Mouse (Mus musculus) limb, embryonic 13.5 days (tissue): ENCODE data around the gene B3galt6. TPM values are rescaled to one million over a fixed set of nuclear protein-coding genes. Genes with fewer than 3 reads are reported as not detected.

Source experiments
- ATAC-seq: fragments of 200-750 bp; cut with Nextera tagmentation; 2 replicates; pipeline ENCODE4 v1.8.0; 2017; ENCODE audit warnings: low read depth, moderate number of reproducible peaks, moderate TSS enrichment; ENCODE audit not compliant: low FRiP score
- H3K27ac ChIP-seq: fragments of 300-500 bp; sonication (generic); 2 replicates; pipeline ENCODE4 v1.5.1; 2015; ENCODE audit warnings: inconsistent platforms, mild to moderate bottlenecking, moderate library complexity
- H3K27me3 ChIP-seq: fragments of 300-500 bp; sonication (generic); 2 replicates; pipeline ENCODE4 v1.6.1; 2015; ENCODE audit warnings: mild to moderate bottlenecking, inconsistent platforms
- H3K36me3 ChIP-seq: fragments of 300-500 bp; sonication (generic); 2 replicates; pipeline ENCODE4 v1.6.1; 2015; ENCODE audit warnings: inconsistent platforms, mild to moderate bottlenecking, moderate library complexity
- H3K4me1 ChIP-seq: fragments of 300-500 bp; sonication (generic); 2 replicates; pipeline ENCODE4 v1.6.1; 2015; ENCODE audit warnings: inconsistent platforms
- H3K4me2 ChIP-seq: fragments of 300-500 bp; sonication (generic); replicated peaks from 2 replicates; pipeline ENCODE4 v1.6.1; 2015; ENCODE audit warnings: inconsistent platforms, mild to moderate bottlenecking, moderate library complexity
- H3K4me3 ChIP-seq: fragments of 300-500 bp; sonication (generic); 2 replicates; pipeline ENCODE4 v1.5.1; 2015; ENCODE audit warnings: moderate library complexity, mild to moderate bottlenecking, inconsistent platforms
- H3K9ac ChIP-seq: fragments of 300-500 bp; sonication (generic); 2 replicates; pipeline ENCODE4 v1.6.1; 2015; ENCODE audit warnings: mild to moderate bottlenecking, inconsistent platforms
- H3K9me3 ChIP-seq: fragments of 300-500 bp; sonication (generic); 2 replicates; pipeline ENCODE4 v1.6.1; 2016; ENCODE audit warnings: inconsistent platforms
- WGBS: fragments of 180-500 bp; shearing (Covaris S2); methylation state at CpG from one replicate; pipeline ENCODE4 v1.1.7; 2015; 5-methylcytosine and 5-hydroxymethylcytosine counted together
- polyA plus RNA-seq: library from polyadenylated mRNA; unstranded; fragments of >200 nt; fragmentation: Nextera tagmentation; extraction: Ambion mirVana; gene quantifications from 2 replicates; pipeline ENCODE4 v1.2.1, GENCODE M21; 2015

The B3galt6 gene
- 16.8 and 17.3 TPM in 2 replicates for polyA plus RNA-seq

GRCm38 (mm10) chr4:155992241-155992905 is at the start of gene B3galt6, which contains the start of gene Sdf4:
TSS of gene B3galt6 (minus strand) at chr4:155992649.
TSS of gene Sdf4 (plus strand) at chr4:155992872.
- under 1% methylated on average over 98 of the region's 99 CpGs for WGBS
- H3K27ac ChIP-seq, result peak within 1 kb of the TSS; percentile 94

DNA sequence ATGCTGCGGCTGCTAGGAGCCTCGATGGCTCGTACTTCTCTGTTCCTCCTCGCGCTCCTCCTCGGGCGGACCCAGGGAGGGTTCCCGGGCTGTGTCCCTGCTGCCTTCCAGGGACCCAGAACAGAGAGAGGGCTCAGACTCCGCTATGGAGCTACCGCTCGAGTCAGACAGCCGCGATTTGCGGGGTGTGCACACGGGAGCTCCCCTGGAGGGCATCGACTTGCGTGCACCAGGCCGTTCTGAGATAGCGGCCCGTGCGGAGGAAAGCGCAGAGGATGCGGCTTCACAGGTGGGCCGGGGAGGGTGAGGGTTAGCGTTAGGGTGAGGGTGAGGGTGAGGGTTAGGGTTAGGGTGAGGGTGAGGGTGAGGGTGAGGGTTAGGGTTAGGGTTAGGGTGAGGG is 42.5 kb upstream of the B3galt6 start:
- Histone ChIP-seq H3K4me2 (peak overlapping the region; percentile 52), H3K9me3 (no peaks in the 10 kb centered on the region), H3K4me1 (peaks cover 29% of the 10 kb centered on the region), H3K27ac (no peak overlapping the region), H3K9ac (peak overlapping the region; percentile 51; the same call in 1 of the 2 replicates), H3K4me3 (peak overlapping the region; percentile 25), H3K27me3 (peaks cover 30% of the 10 kb centered on the region), H3K36me3 (no peaks in the 10 kb centered on the region)
- 7% methylated on average over 25 of the region's 25 CpGs for WGBS
- ATAC-seq, result no peak

More at GRCm38 (mm10) chr4:155992241-155992905, at the start of gene B3galt6, which contains the start of gene Sdf4:
- peak within 1 kb of the TSS; percentile 98 for H3K4me2 ChIP-seq
- no peaks in the 10 kb centered on the region for H3K9me3 ChIP-seq
- ATAC-seq, result peak; percentile 81
- H3K27me3 ChIP-seq, result no peaks in the 10 kb centered on the region
- peaks cover 27% of the 10 kb centered on the region for H3K4me1 ChIP-seq
- H3K36me3 ChIP-seq, result peaks cover 29% of the 10 kb centered on the region
- peak within 1 kb of the TSS; percentile 84 for H3K4me3 ChIP-seq
- peak within 1 kb of the TSS; percentile 89 for H3K9ac ChIP-seq

GRCm38 (mm10) chr4:156034301-156034700 is 41.9 kb upstream of the B3galt6 start:
- no peak for ATAC-seq
- WGBS, result 68% methylated on average over 4 of the region's 4 CpGs
- Histone ChIP-seq H3K9ac (no peak overlapping the region), H3K9me3 (no peaks in the 10 kb centered on the region), H3K4me2 (no peak overlapping the region; the same call in 1 of the 2 replicates), H3K27me3 (peaks cover 30% of the 10 kb centered on the region), H3K4me3 (peak overlapping the region; percentile 25; the same call in 1 of the 2 replicates), H3K4me1 (peaks cover 29% of the 10 kb centered on the region), H3K36me3 (peaks cover 4% of the 10 kb centered on the region), H3K27ac (no peak overlapping the region)

GRCm38 (mm10) chr4:156033476-156034119 is 41.1 kb upstream of the B3galt6 start:
- Histone ChIP-seq H3K9ac (no peak overlapping the region), H3K27me3 (peaks cover 30% of the 10 kb centered on the region), H3K9me3 (no peaks in the 10 kb centered on the region), H3K36me3 (peaks cover 8% of the 10 kb centered on the region), H3K27ac (no peak overlapping the region), H3K4me2 (no peak overlapping the region), H3K4me3 (no peak overlapping the region), H3K4me1 (peaks cover 29% of the 10 kb centered on the region)
- no peak for ATAC-seq
- 44% methylated on average over 6 of the region's 6 CpGs for WGBS

DNA sequence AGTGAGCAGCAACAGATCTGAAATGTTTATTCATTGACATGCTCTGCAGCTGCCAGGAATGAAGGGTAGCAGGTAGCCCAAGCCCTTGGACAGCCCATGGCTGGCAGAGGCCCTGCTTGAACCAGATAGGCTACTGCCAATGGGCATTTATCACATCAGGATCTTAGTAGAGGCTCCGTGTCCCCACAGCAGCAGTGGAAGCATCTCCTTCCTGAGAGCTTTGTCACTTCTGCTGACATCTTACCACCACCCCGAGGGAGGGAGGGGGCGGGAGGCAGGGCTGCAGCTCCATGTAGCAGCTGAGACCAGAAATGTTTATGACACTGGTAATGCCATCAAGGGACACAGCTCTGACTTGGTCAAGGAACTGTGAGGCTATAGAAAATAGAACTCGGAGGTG is 40.4 kb upstream of the B3galt6 start:
- H3K4me2 ChIP-seq, result peak overlapping the region; percentile 80

GRCm38 (mm10) chr4:156031593-156032391 is 39.3 kb upstream of the B3galt6 start:
- WGBS, result 1% methylated on average over 24 of the region's 24 CpGs
- H3K36me3 ChIP-seq, result peaks cover 25% of the 10 kb centered on the region
- no peaks in the 10 kb centered on the region for H3K9me3 ChIP-seq
- peak overlapping the region; percentile 80 for H3K4me2 ChIP-seq
- peak overlapping the region; percentile 71 for H3K9ac ChIP-seq
- peak overlapping the region; percentile 58 for H3K4me3 ChIP-seq
- H3K27me3 ChIP-seq, result peaks cover 30% of the 10 kb centered on the region
- peak; percentile 92 for ATAC-seq
- H3K4me1 ChIP-seq, result peaks cover 29% of the 10 kb centered on the region
- peak overlapping the region; percentile 95 for H3K27ac ChIP-seq

More for the DNA sequence above, 40.4 kb upstream of the B3galt6 start:
- Histone ChIP-seq H3K9ac (no peak overlapping the region), H3K36me3 (peaks cover 15% of the 10 kb centered on the region), H3K27me3 (peaks cover 30% of the 10 kb centered on the region), H3K27ac (peak overlapping the region; percentile 95; the same call in 1 of the 2 replicates), H3K4me3 (no peak overlapping the region), H3K9me3 (no peaks in the 10 kb centered on the region), H3K4me1 (peaks cover 29% of the 10 kb centered on the region)
- ATAC-seq, result no peak
- 81% methylated on average over 4 of the region's 4 CpGs for WGBS

DNA sequence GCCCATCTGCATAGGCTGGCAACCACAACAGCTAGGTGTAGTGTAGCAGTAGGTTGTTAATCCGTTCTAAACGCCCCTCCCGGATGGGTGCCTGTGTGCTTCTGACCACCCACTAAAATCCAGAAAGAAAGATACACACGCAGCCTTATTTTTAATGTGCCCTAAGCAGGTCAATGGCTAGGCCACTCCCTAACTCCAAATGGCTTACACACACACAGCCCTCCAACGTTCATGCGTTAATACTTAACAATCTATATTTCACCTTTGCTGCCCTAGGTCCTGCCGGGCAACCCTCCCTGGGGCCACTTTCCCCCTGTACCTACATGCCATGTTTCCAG is 38.8 kb upstream of the B3galt6 start:
- Histone ChIP-seq H3K36me3 (peaks cover 30% of the 10 kb centered on the region), H3K9ac (peak overlapping the region; percentile 71), H3K4me2 (peak overlapping the region; percentile 80), H3K27me3 (peaks cover 25% of the 10 kb centered on the region), H3K4me3 (peak overlapping the region; percentile 58), H3K4me1 (peaks cover 31% of the 10 kb centered on the region), H3K27ac (peak overlapping the region; percentile 95), H3K9me3 (no peaks in the 10 kb centered on the region)
- 4% methylated on average over 7 of the region's 7 CpGs for WGBS
- peak; percentile 34; the same call in 1 of the 2 replicates for ATAC-seq

DNA sequence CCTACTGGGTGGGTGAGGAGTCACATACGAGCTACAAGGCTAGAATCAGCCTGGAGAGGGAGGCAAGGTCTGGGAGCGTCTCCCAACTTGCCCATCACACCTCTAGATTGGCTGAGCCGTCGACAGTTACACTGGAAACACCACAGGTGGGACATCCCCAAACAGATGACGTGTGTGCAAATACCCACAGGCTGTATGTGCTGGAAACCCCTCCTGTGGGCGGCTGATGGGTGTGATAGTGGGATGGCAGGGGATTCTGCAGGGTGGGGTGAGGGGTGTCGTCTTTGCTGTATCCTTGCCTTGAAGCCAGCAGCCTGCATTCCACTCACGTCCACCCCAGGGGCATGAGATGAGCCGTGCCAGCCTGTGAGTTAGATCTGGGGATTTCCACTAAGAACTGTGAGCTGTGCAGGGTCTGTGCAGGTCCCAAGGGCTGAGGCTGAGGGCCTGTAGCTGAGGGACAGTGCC is 38.2 kb upstream of the B3galt6 start:
- Histone ChIP-seq H3K36me3 (peaks cover 34% of the 10 kb centered on the region), H3K27ac (peak overlapping the region; percentile 95; the same call in 1 of the 2 replicates), H3K4me3 (peak overlapping the region; percentile 58), H3K4me1 (peaks cover 36% of the 10 kb centered on the region), H3K27me3 (peaks cover 19% of the 10 kb centered on the region), H3K9me3 (no peaks in the 10 kb centered on the region), H3K9ac (peak overlapping the region; percentile 71), H3K4me2 (peak overlapping the region; percentile 80)
- no peak for ATAC-seq
- 57% methylated on average over 9 of the region's 9 CpGs for whole genome bisulfite sequencing

- H3K36me3 ChIP-seq, result peaks cover 37% of the 10 kb centered on the region
- ATAC-seq, result no peak
- H3K27me3 ChIP-seq, result no peaks in the 10 kb centered on the region; the same call in 1 of the 2 replicates
- no peak overlapping the region for H3K27ac ChIP-seq
- H3K9ac ChIP-seq, result no peak overlapping the region
- no peaks in the 10 kb centered on the region for H3K9me3 ChIP-seq
- 90% methylated on average over 7 of the region's 7 CpGs for WGBS
- peaks cover 33% of the 10 kb centered on the region for H3K4me1 ChIP-seq
- H3K4me3 ChIP-seq, result no peak overlapping the region
- no peak overlapping the region for H3K4me2 ChIP-seq
Observed at GRCm38 (mm10) chr4:156028580-156028979, 36.1 kb upstream of the B3galt6 start.

DNA sequence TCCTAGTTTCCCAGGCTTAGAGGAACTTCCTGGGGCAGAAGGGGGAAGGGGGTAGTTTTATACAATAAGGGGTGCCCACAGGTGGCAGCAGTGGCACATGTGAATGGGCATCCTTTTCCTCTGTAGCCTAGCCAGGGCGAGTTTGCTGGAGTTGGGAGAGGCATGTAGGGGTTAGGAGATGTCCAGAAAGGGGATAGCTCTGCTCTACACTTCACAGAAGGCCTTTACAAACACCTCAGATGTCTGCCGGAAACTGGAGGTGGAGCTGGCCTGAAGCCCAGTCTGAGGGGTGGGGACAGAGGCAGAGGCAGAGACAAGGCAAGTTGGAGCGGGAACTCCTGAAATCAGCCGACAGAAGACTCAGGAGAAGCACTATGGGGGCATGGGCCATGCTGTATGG is 33.6 kb upstream of the B3galt6 start, which contains the start of gene Tnfrsf18:
Gene Tnfrsf18, plus strand, starts transcription at position 152 of the 400 bp plus-strand sequence.
- H3K36me3 ChIP-seq, result peaks cover 50% of the 10 kb centered on the region

DNA sequence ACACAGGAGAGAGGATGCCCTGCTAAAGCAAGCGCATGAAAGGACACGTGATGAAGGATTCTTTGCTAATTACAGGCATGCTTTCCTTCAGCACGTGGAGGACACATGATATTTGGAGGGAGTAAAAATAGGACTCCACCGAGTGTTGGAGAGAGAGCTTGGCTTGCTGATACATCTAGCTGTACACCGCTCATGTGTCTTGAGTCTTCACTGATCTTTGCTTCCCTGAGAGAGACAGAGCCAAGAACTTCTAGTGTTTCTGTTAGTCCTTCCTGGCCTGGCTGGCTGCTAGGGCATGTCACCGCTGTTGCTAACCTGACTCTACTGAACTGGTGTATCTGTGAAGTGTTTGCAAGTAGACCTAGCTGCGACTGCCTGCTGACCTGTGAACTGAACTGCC is 31.7 kb upstream of the B3galt6 start:
- 87% methylated on average over 7 of the region's 7 CpGs for WGBS
- no peak for ATAC-seq
- H3K4me3 ChIP-seq, result no peak overlapping the region
- H3K4me1 ChIP-seq, result peaks cover 8% of the 10 kb centered on the region
- H3K27me3 ChIP-seq, result no peaks in the 10 kb centered on the region
- no peak overlapping the region for H3K27ac ChIP-seq
- no peak overlapping the region for H3K9ac ChIP-seq
- peaks cover 52% of the 10 kb centered on the region for H3K36me3 ChIP-seq
- H3K4me2 ChIP-seq, result no peak overlapping the region
- no peaks in the 10 kb centered on the region for H3K9me3 ChIP-seq

More for the DNA sequence above, 33.6 kb upstream of the B3galt6 start, which contains the start of gene Tnfrsf18:
- Histone ChIP-seq H3K9me3 (no peaks in the 10 kb centered on the region), H3K27ac (peak within 1 kb of the TSS; percentile 33; the same call in 1 of the 2 replicates), H3K4me1 (peaks cover 18% of the 10 kb centered on the region), H3K27me3 (no peaks in the 10 kb centered on the region), H3K4me3 (no peak within 1 kb of the TSS), H3K9ac (peak within 1 kb of the TSS; percentile 40), H3K4me2 (peak within 1 kb of the TSS; percentile 2; the same call in 1 of the 2 replicates)
- 51% methylated on average over 4 of the region's 4 CpGs for WGBS
- ATAC-seq, result no peak
